Mouse (Mus musculus): ENCODE measurements around the gene Hsf4. TPM values are rescaled to one million over a fixed set of nuclear protein-coding genes. Genes with fewer than 3 reads are reported as not detected.

Hsf4 gene
- not detected for polyA plus RNA-seq (2014; fragmentation: Illumina TruSeq; extraction: RNeasy Lipid Tissue Mini Kit (QIAGEN cat#74804); ENCODE audit: low read depth, low replicate concordance)

DNA sequence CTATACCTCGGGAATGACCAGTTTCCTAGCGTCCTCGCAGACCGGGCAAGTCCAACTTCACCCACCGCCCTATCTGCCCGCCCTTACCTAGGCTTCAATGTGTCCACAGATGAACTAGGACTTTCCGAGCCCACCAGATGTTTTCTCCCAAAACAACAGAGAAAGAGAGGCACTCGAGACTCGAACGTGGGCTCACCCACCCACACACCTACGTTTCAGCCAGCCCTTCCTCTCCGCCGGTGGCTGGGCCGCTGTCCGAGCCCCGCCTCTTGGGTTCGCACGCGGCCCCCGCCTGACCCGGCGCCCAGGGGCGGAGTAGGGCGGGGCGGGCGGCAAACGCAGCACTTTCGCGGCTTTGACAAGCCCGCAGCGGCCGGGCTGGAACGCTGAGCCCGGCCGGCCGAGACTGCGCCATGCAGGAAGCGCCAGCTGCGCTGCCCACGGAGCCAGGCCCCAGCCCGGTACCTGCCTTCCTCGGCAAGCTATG, at the start of gene Hsf4:
Gene Hsf4, plus strand, starts transcription at position 341 of the 487 bp plus-strand sequence.

DNA sequence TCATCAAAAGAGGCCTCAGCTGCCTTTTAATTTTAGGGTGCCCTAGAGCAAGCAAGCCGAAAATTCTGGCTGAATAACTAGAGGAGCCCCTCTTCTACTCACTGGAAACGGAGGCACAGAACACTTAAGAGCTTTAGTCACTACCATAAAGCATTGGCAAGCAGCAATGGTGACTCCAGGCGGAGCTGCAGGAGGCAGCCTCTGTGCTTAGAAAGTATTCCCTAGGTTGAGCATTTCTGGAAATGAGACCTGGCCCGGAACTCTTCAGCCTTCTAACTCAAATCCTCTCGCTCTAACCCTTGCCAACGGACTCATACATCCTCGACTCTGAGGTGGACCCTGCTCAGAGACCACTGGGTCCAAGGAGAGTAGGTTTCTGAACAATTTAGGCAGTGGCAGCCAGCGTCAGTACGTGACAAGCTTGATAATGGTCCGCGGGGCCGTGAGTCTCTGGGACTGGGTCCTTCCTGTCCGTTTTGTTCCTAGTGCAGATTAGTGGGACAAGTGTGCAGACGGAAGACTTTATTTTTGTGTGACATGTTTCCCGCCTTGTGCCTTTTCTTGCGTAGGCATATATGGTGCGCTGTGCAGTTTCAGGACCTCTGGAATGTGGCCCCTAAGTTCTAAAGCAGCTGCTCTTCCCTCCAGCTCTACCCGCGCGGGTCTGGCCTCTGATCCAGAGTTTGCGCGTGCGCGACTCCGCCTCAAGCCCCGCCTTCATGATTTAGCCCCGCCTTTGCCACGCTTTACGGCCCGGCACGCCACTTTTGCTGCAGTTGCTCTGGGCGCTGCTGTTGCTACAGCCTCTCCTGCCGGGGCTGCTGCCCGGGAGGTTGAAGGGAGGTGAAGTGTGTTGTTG, 45.0 kb upstream of the Hsf4 start, which contains the start of gene D230025D16Rik:
Gene D230025D16Rik, plus strand, starts transcription at position 733 of the 859 bp plus-strand sequence.

DNA sequence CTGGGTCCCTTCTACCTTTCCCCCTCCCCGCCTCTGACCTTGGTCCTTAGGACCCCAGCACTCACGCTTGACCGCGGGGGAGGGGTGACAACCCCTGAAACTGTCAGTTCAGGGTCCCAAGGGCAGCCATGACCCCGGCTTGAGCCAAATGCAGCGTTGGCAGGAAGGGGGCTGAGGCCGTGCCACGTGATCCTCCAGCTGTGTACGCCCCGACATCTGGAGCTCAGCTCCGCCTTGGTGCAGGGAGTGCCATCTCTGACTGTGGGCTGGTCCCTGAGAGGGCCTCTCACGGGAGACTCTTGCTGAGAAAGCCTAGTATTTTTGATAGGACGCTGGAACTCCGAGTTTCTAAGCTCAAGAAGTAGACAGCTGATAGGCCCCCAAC, 14.6 kb upstream of the Hsf4 start, which contains the start of gene B3gnt9:
Gene B3gnt9, minus strand, starts transcription at position 188 of the 385 bp plus-strand sequence.

DNA sequence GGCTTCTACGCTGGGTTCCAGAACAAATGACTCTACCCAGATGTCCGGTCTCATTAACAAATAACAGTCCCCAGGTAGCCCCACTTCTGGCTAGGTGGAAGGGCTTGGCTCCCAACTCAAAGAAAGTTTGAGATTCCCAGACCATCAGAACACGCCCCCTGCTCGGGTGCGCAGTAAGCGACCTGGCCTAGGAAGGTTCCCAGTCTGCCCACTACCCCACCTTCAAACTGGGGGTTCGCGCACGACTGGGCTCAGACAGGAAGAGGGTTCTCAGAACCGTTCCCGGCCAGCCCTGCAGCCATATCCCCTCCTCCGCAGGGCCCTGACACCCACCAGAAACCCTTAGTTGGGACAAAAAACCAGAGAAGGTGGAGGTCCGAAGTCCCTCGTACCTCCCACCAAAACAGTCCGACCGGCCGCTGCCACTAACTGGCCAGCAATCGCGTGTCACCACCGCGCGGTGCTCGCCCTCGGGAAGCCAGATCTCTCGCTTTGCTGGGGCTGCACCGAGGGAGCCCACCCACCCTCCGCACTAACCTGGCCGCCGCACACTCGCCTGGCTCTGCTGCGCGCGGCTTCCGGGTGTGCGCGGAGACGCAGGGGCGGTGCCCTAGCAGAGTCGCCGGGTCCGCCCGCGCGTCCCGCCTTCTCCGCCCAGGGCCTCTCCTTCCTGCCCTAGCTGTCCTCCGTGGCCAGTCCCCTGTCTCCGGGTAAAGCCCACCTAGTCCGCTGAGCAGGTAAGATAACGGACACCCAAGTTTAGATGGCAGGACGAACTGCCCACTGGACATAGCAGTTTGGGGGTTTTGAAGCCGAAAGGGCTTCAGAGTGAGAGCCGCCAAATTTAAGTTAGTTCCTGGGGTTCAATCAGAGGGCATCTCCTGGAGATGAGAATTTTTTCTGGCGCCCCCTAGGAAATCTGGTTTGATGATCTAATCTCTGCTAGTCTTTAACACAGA, 5.3 kb upstream of the Hsf4 start, which contains the start of the genes Tradd and Fbxl8:
Gene Tradd, minus strand, starts transcription at position 586 of the 959 bp plus-strand sequence.
Gene Fbxl8, plus strand, starts transcription at position 625 of the 959 bp plus-strand sequence.

DNA sequence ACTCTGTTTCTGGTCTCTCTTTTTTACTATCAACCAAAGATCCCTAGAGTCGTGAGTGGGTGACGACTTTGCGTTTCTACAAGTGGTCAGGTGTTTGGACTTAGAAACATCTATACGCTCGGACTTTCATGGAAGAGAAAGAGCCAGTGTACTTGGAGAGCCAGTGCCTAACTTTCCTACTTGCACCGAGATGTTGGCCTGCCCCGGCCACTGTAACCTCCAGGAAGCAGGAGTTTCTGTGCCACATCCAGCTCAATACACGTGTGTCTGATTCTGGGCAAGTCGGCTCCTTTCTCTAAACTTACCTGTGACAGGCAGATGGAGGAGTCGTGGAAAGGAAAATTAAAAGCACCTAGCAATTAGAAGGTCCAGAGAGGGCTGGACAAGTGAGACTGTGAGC, 6.2 kb downstream of the Hsf4 start, which contains the start of gene Nol3:
Gene Nol3, plus strand, starts transcription at position 301 of the 400 bp plus-strand sequence.

DNA sequence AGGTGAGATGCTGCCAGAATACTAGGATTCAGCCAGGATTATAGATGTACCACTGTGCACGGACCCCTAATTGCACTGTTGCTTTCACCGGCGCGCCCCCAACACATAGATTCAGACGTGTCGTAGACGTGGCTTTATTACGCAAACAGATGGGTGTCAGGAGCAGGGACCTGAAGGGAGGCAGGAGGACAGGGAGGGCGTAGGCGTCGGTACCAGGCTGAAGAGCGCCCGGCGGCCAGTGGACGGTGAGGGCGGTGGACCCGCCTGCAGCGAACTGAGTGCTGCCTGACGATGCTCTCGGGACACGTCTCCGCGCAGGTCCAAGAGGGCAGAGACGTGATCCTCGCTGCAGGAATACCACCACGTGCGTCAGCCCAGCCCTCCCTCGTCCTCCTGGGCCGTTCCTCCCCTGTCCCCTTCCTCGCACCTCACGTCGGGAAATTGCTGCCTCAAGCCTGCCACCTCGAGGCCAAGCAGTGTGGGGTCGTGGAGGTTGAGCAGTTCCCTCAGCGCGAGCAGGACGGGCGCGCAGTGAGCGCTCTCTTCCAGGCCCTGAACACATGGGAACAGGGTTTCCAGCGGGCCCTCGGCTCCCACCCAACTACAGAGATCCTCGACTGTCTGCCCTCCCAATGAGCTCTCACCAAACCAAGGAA, 20.3 kb downstream of the Hsf4 start, which contains the start of gene 4931428F04Rik:
Gene 4931428F04Rik, minus strand, starts transcription at position 60 of the 656 bp plus-strand sequence.

DNA sequence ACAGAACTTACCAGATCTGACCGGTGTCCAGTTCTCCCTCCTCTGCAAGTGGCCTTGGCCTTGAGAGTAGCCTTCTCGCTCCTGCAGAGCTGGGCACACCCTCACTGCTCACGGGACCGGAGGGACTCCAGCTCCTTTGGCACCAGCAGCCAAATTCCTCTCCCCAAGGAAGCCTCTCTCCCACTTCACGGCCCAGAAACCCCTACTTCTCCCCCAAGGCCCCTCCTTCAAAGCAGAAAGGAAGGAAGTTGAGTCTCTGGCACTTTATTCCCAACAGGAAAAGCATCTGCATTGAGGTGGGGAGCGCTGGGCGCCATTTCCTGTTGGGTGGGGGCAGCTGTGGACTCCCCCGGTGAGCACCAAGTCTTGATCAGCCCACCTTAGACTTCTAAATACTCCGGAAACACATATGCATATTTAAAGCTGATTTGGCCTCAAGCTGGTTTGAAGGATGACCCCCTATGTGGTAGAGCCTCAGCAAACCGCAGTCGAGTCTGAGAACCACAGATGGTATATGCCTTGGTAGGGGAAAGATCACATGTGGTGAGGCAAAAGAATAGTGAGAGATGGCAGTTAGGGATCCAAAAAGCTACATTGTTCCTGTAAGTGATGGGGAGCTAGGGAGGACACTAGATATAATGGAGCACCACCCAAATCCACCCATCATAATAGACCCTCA, 26.4 kb downstream of the Hsf4 start, which contains the start of gene Exoc3l:
Gene Exoc3l, minus strand, starts transcription at position 207 of the 679 bp plus-strand sequence.

DNA sequence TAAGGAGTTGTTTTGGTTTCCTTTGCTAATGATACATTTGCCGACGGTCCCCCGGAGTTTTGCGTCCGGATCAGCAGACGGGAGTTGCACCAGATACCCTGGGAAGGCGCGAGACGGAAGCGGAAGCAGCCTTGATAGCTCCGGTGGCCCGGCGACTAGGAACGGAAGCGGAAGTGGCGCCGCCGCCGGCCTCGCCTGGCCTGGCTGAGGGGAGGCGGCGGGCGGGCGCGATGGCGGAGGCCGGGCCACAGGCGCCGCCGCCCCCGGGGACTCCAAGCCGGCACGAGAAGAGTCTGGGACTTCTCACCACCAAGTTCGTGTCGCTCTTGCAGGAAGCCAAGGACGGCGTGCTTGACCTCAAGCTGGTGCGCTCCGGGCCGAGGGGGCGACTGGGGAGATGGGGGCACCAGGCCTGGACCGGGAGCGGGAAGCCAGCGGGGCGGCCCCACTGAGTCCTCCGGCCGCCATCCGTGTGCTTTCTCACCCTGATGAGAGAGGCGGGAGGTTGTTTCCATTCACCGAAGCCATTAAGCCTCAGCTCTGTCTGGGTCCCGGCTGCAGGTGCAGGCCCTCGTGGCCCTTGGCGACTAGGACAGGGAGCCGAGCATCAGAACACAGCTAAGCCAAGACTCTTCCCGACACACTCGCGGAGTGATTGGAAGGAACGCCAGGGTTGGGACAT, 28.1 kb downstream of the Hsf4 start, which contains the start of gene E2f4:
Gene E2f4, plus strand, starts transcription at position 153 of the 682 bp plus-strand sequence.

DNA sequence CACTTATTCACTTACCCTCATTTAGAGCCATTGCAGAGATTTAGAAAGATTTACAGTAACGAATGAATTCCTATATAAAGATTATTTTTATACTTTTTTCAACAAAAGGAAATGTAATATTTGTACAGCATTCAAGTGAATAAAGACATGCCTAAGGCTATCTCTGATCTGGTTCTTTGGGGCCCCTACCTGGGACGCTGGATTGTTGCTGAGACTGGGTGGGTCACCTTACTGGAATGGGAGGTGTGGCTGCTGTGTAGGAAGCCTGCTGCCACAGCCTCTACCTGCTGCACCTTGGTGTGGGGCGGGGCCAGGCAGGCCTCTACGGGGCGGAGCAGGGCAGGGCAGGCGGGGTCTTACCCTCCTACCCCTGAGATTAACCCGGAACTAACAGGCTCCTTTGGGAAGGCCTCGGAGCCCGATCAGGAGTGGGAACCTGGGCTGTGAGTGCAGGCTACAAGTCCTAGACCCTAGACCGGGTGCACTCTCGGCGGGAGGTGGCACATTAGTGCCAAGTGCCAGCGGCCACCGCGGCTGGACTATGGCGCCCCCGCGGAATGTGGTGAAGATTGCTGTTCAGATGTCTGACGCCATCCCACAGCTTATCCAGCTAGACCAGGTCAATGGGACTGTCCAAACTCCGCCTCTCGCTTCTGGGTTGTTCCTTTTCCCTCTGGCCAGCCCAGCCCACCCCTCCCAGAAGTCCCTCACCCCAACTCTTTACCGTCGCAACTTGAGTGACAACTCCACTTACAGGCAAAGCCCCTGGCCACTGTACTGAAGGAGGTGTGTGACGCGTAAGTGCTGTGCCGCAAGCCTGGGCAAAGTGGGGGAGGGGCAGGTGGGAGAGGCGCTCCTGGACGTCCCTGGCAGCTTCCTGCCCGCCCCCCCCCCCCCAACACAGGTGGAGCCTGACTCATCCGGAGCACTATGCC, 35.9 kb downstream of the Hsf4 start, which contains the start of gene Elmo3:
Gene Elmo3, plus strand, starts transcription at position 391 of the 935 bp plus-strand sequence.

Other genes starting within 250 kb of the Hsf4 start
- gene Ces3a, start 221.2 kb upstream of the Hsf4 start, polyA plus RNA-seq (2014; fragmentation: Illumina TruSeq; extraction: RNeasy Lipid Tissue Mini Kit (QIAGEN cat#74804); ENCODE audit: low read depth, low replicate concordance), result 0.66 TPM
- 0.18 TPM for gene Ces3b, start 186.0 kb upstream of the Hsf4 start, polyA plus RNA-seq (2014; fragmentation: Illumina TruSeq; extraction: RNeasy Lipid Tissue Mini Kit (QIAGEN cat#74804); ENCODE audit: low read depth, low replicate concordance)
- 0.21 TPM for gene Ces4a, start 138.0 kb upstream of the Hsf4 start, polyA plus RNA-seq (2014; fragmentation: Illumina TruSeq; extraction: RNeasy Lipid Tissue Mini Kit (QIAGEN cat#74804); ENCODE audit: low read depth, low replicate concordance)
- gene Cbfb, start 99.1 kb upstream of the Hsf4 start, polyA plus RNA-seq (2014; fragmentation: Illumina TruSeq; extraction: RNeasy Lipid Tissue Mini Kit (QIAGEN cat#74804); ENCODE audit: low read depth, low replicate concordance), result 40.2 TPM
- 9.0 TPM for gene D230025D16Rik, start 44.7 kb upstream of the Hsf4 start, polyA plus RNA-seq (2014; fragmentation: Illumina TruSeq; extraction: RNeasy Lipid Tissue Mini Kit (QIAGEN cat#74804); ENCODE audit: low read depth, low replicate concordance)
- 2.6 TPM for gene B3gnt9, start 14.6 kb upstream of the Hsf4 start, polyA plus RNA-seq (2014; fragmentation: Illumina TruSeq; extraction: RNeasy Lipid Tissue Mini Kit (QIAGEN cat#74804); ENCODE audit: low read depth, low replicate concordance)
- 0.20 TPM for gene Tradd, start 5.2 kb upstream of the Hsf4 start, polyA plus RNA-seq (2014; fragmentation: Illumina TruSeq; extraction: RNeasy Lipid Tissue Mini Kit (QIAGEN cat#74804); ENCODE audit: low read depth, low replicate concordance)
- not detected for gene Fbxl8, start 5.2 kb upstream of the Hsf4 start, polyA plus RNA-seq (2014; fragmentation: Illumina TruSeq; extraction: RNeasy Lipid Tissue Mini Kit (QIAGEN cat#74804); ENCODE audit: low read depth, low replicate concordance)
- 0.06 TPM for gene Nol3, start 6.3 kb downstream of the Hsf4 start, polyA plus RNA-seq (2014; fragmentation: Illumina TruSeq; extraction: RNeasy Lipid Tissue Mini Kit (QIAGEN cat#74804); ENCODE audit: low read depth, low replicate concordance)
- 8.6 TPM for gene 4931428F04Rik, start 20.1 kb downstream of the Hsf4 start, polyA plus RNA-seq (2014; fragmentation: Illumina TruSeq; extraction: RNeasy Lipid Tissue Mini Kit (QIAGEN cat#74804); ENCODE audit: low read depth, low replicate concordance)
- 0.71 TPM for gene Exoc3l, start 26.3 kb downstream of the Hsf4 start, polyA plus RNA-seq (2014; fragmentation: Illumina TruSeq; extraction: RNeasy Lipid Tissue Mini Kit (QIAGEN cat#74804); ENCODE audit: low read depth, low replicate concordance)
- gene E2f4, start 27.9 kb downstream of the Hsf4 start, polyA plus RNA-seq (2014; fragmentation: Illumina TruSeq; extraction: RNeasy Lipid Tissue Mini Kit (QIAGEN cat#74804); ENCODE audit: low read depth, low replicate concordance), result 5.4 TPM
- 0.15 TPM for gene Elmo3, start 35.8 kb downstream of the Hsf4 start, polyA plus RNA-seq (2014; fragmentation: Illumina TruSeq; extraction: RNeasy Lipid Tissue Mini Kit (QIAGEN cat#74804); ENCODE audit: low read depth, low replicate concordance)
- 0.87 TPM for gene Lrrc29, start 56.5 kb downstream of the Hsf4 start, polyA plus RNA-seq (2014; fragmentation: Illumina TruSeq; extraction: RNeasy Lipid Tissue Mini Kit (QIAGEN cat#74804); ENCODE audit: low read depth, low replicate concordance)
- gene Tmem208, start 56.6 kb downstream of the Hsf4 start, polyA plus RNA-seq (2014; fragmentation: Illumina TruSeq; extraction: RNeasy Lipid Tissue Mini Kit (QIAGEN cat#74804); ENCODE audit: low read depth, low replicate concordance), result 3.1 TPM
- 0.80 TPM for gene Fhod1, start 78.2 kb downstream of the Hsf4 start, polyA plus RNA-seq (2014; fragmentation: Illumina TruSeq; extraction: RNeasy Lipid Tissue Mini Kit (QIAGEN cat#74804); ENCODE audit: low read depth, low replicate concordance)
- 1.6 TPM for gene Slc9a5, start 79.0 kb downstream of the Hsf4 start, polyA plus RNA-seq (2014; fragmentation: Illumina TruSeq; extraction: RNeasy Lipid Tissue Mini Kit (QIAGEN cat#74804); ENCODE audit: low read depth, low replicate concordance)
- gene Plekhg4, start 103.5 kb downstream of the Hsf4 start, polyA plus RNA-seq (2014; fragmentation: Illumina TruSeq; extraction: RNeasy Lipid Tissue Mini Kit (QIAGEN cat#74804); ENCODE audit: low read depth, low replicate concordance), result 3.6 TPM
- gene Kctd19, start 143.7 kb downstream of the Hsf4 start, polyA plus RNA-seq (2014; fragmentation: Illumina TruSeq; extraction: RNeasy Lipid Tissue Mini Kit (QIAGEN cat#74804); ENCODE audit: low read depth, low replicate concordance), result 99.0 TPM
- 73.0 TPM for gene Lrrc36, start 143.8 kb downstream of the Hsf4 start, polyA plus RNA-seq (2014; fragmentation: Illumina TruSeq; extraction: RNeasy Lipid Tissue Mini Kit (QIAGEN cat#74804); ENCODE audit: low read depth, low replicate concordance)
- gene Tppp3, start 201.7 kb downstream of the Hsf4 start, polyA plus RNA-seq (2014; fragmentation: Illumina TruSeq; extraction: RNeasy Lipid Tissue Mini Kit (QIAGEN cat#74804); ENCODE audit: low read depth, low replicate concordance), result 0.20 TPM
- gene Zdhhc1, start 227.1 kb downstream of the Hsf4 start, polyA plus RNA-seq (2014; fragmentation: Illumina TruSeq; extraction: RNeasy Lipid Tissue Mini Kit (QIAGEN cat#74804); ENCODE audit: low read depth, low replicate concordance), result 4.0 TPM
- 0.11 TPM for gene Hsd11b2, start 249.0 kb downstream of the Hsf4 start, polyA plus RNA-seq (2014; fragmentation: Illumina TruSeq; extraction: RNeasy Lipid Tissue Mini Kit (QIAGEN cat#74804); ENCODE audit: low read depth, low replicate concordance)

All from testis, adult 10 weeks (tissue).